Mouse (Mus musculus) bone marrow, adult 2 months (tissue): ENCODE measurements around the gene Irf6. TPM values are rescaled to one million over a fixed set of nuclear protein-coding genes. Genes with fewer than 3 reads are reported as not detected.

Experiments
- H3K27ac ChIP-seq: fragments of 200-500 bp; 2 replicates; pipeline ENCODE4 v1.5.1; 2012; ENCODE audit warnings: low read depth, mild to moderate bottlenecking, control low read depth, inconsistent platforms, low read length; ENCODE audit not compliant: control insufficient read depth, poor library complexity, insufficient read depth
- H3K4me1 ChIP-seq: fragments of 200-500 bp; 2 replicates; pipeline ENCODE4 v1.6.1; 2011; ENCODE audit warnings: low read length; ENCODE audit not compliant: control insufficient read depth, insufficient read depth
- H3K4me3 ChIP-seq: fragments of 200-500 bp; replicated peaks from 2 replicates; pipeline ENCODE3; 2011; ENCODE audit warnings: mild to moderate bottlenecking, low read depth, low read length, control low read depth; ENCODE audit not compliant: control insufficient read depth
- CTCF ChIP-seq: fragments of 200-500 bp; IDR thresholded peaks from 2 replicates; pipeline ENCODE4 v1.5.1; 2011; ENCODE audit warnings: low read length, control low read depth; ENCODE audit not compliant: control insufficient read depth, insufficient read depth
- POLR2A ChIP-seq: fragments of 200-500 bp; IDR thresholded peaks from 2 replicates; pipeline ENCODE4 v1.6.1; 2011; ENCODE audit warnings: low read depth, mild to moderate bottlenecking, control low read depth, low read length, borderline replicate concordance; ENCODE audit not compliant: control insufficient read depth
- WGBS: fragments of 180-500 bp; shearing (Covaris S2); methylation state at CpG from one replicate; pipeline ENCODE4 v1.1.7; 2018; 5-methylcytosine and 5-hydroxymethylcytosine counted together
- polyA plus RNA-seq: library from polyadenylated mRNA; stranded (reverse); fragments of >200 nt; gene quantifications from 2 replicates; pipeline ENCODE4 v1.2.4, GENCODE M21; 2011; ENCODE audit warnings: low replicate concordance; ENCODE audit not compliant: missing spikeins, insufficient read depth, insufficient read length

The Irf6 gene
- polyA plus RNA-seq, 1 experiment: not detected

- 84% methylated on average over 6 of the region's 6 CpGs for WGBS
- Histone ChIP-seq H3K27ac (no peak overlapping the region), H3K4me1 (no peaks in the 10 kb centered on the region; the same call in none of the 2 replicates), H3K4me3 (no peak overlapping the region)
- TF ChIP-seq CTCF (no peak), POLR2A (no peak)
Observed at GRCm38 (mm10) chr1:193144516-193144915, 8.4 kb upstream of the Irf6 start.

GRCm38 (mm10) chr1:193145101-193145500, 7.8 kb upstream of the Irf6 start:
- TF ChIP-seq POLR2A: no peak
- no peak for TF ChIP-seq CTCF
- H3K4me3 ChIP-seq: no peak overlapping the region
- H3K4me1 ChIP-seq: no peaks in the 10 kb centered on the region; the same call in none of the 2 replicates
- 32% methylated on average over 4 of the region's 4 CpGs for WGBS
- H3K27ac ChIP-seq: no peak overlapping the region

GRCm38 (mm10) chr1:193146416-193146815, 6.5 kb upstream of the Irf6 start:
- Histone ChIP-seq H3K27ac (no peak overlapping the region), H3K4me3 (no peak overlapping the region), H3K4me1 (no peaks in the 10 kb centered on the region; the same call in none of the 2 replicates)
- 13% methylated on average over 1 of the region's 1 CpGs for WGBS
- no peak for TF ChIP-seq CTCF

GRCm38 (mm10) chr1:193149231-193149630, 3.7 kb upstream of the Irf6 start:
- no peak for TF ChIP-seq CTCF
- no peak for TF ChIP-seq POLR2A
- Histone ChIP-seq H3K4me3 (no peak overlapping the region), H3K4me1 (no peaks in the 10 kb centered on the region; the same call in none of the 2 replicates), H3K27ac (no peak overlapping the region)
- 69% methylated on average over 3 of the region's 3 CpGs for WGBS

- no peaks in the 10 kb centered on the region for H3K4me1 ChIP-seq
- WGBS: 64% methylated on average over 7 of the region's 7 CpGs
- no peak overlapping the region for H3K27ac ChIP-seq
Observed at GRCm38 (mm10) chr1:193151134-193151533, 1.8 kb upstream of the Irf6 start.

GRCm38 (mm10) chr1:193153561-193153960, 650 bp downstream of the Irf6 start:
- no peak overlapping the region for H3K4me3 ChIP-seq
- 68% methylated on average over 16 of the region's 16 CpGs for WGBS
- H3K4me1 ChIP-seq: no peaks in the 10 kb centered on the region
- TF ChIP-seq POLR2A: no peak
- no peak for TF ChIP-seq CTCF
- no peak overlapping the region for H3K27ac ChIP-seq

More at GRCm38 (mm10) chr1:193151134-193151533, 1.8 kb upstream of the Irf6 start:
- no peak overlapping the region for H3K4me3 ChIP-seq
- TF ChIP-seq CTCF (no peak), POLR2A (no peak)

GRCm38 (mm10) chr1:193156316-193157110, 3.6 kb downstream of the Irf6 start:
- no peak overlapping the region for H3K4me3 ChIP-seq
- H3K4me1 ChIP-seq: no peaks in the 10 kb centered on the region
- TF ChIP-seq POLR2A (no peak), CTCF (no peak)
- H3K27ac ChIP-seq: no peak overlapping the region
- WGBS: 46% methylated on average over 15 of the region's 15 CpGs

- 74% methylated on average over 8 of the region's 8 CpGs for WGBS
- Histone ChIP-seq H3K4me3 (no peak overlapping the region), H3K27ac (no peak overlapping the region), H3K4me1 (no peaks in the 10 kb centered on the region)
- TF ChIP-seq CTCF: no peak
- TF ChIP-seq POLR2A: no peak
Observed at GRCm38 (mm10) chr1:193157111-193157492, 4.2 kb downstream of the Irf6 start.

- 66% methylated on average over 3 of the region's 3 CpGs for WGBS
- no peaks in the 10 kb centered on the region for H3K4me1 ChIP-seq
- H3K27ac ChIP-seq: no peak overlapping the region
- H3K4me3 ChIP-seq: no peak overlapping the region
- TF ChIP-seq POLR2A (no peak), CTCF (no peak)
Observed at GRCm38 (mm10) chr1:193159163-193159562, 6.3 kb downstream of the Irf6 start.
